Comparison of ENCODE assay signal across 8 mouse cellular contexts in the genomic region with DNA sequence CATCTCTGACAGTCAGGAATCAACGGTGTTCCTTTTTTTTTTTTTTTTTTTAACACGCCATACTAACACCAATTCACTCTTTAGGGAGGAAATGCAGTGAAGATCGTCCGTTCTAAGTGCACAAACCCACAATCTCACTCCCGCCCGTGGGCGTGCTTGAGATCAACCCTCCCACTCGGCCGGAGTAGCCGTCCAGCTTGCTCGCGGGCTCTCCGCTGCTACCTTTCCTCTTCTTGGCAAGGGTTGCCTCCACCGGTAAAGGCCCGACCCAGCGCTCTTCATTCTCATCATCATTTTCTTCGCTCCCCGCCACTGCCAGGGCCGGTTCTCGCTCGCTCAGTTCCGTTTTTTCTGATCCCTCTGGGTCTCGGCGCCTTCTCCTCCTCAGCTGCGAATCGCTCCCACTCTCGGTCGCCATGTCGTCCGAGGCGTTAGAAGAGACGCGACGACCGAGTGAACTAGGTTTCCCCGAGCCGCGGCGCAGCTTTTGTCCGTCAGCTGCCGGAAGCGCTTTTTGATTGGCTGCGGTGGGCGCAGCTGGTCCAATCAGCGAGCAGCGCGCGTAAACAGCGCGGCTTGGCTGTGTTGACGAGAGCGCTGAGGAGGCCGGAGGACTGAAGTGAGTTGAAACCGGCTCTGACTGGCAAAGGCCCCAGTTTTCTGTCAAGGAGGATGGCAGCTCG. TPM values are rescaled to one million over a fixed set of nuclear protein-coding genes. Genes with fewer than 3 reads are reported as not detected.
DNase-seq lines count a peak whose midpoint lies in the region; ATAC-seq and TF ChIP-seq lines count a peak whose summit lies in the region.

TSS of gene Cenpk (plus strand) at position 228 of the 683 bp plus-strand sequence.
TSS of gene Ppwd1 (minus strand) at position 460 of the 683 bp plus-strand sequence.

- DNase-seq in gastrocnemius, adult 8-10 months (ENCODE audit: low spot score in 2 of 2): peak; percentile 84 to 88
- peak; percentile 88 for DNase-seq in hindlimb bud, embryonic 11.5 days (ENCODE audit: extremely low spot score, low read depth, low spot score)
- peak; percentile 92 to 95 for DNase-seq in left cerebral cortex, adult 8-10 months (ENCODE audit: low spot score in 2 of 2)
- DNase-seq in right cerebral cortex, postnatal 10 days (ENCODE audit: low spot score in 2 of 2): peak; percentile 98 to 99
- peak; percentile 96 for DNase-seq in urinary bladder, postnatal 25 days (ENCODE audit: low spot score)

- ATAC-seq in activated CD4-positive, CD25-positive, alpha-beta regulatory T cell, adult 4 months: peak; percentile 98

- H3K27me3 ChIP-seq in megakaryocyte, embryonic 14.5 days (replicated peaks): no peaks in the 10 kb centered on the region

- peak; percentile 89 for TF ChIP-seq POLR2A in cortical plate, adult 2 months (IDR thresholded peaks at IDR 0.05; ENCODE audit: extremely low read depth, insufficient read depth, low read length)

- peak within 1 kb of the TSS; percentile 39; the same call in 1 of the 2 replicates for H3K27ac ChIP-seq in cortical plate, adult 2 months (ENCODE audit: insufficient read depth, low read length)

- H3K4me1 ChIP-seq in cortical plate, adult 2 months (ENCODE audit: control insufficient read depth, insufficient read depth, low read length): peaks cover 2% of the 10 kb centered on the region; the same call in 1 of the 2 replicates
- H3K4me1 ChIP-seq in megakaryocyte, embryonic 14.5 days: peaks cover 21% of the 10 kb centered on the region

- no peak for TF ChIP-seq CTCF in cortical plate, adult 2 months (IDR thresholded peaks at IDR 0.05; ENCODE audit: extremely low read depth, insufficient read depth, low read length)

- H3K9me3 ChIP-seq in megakaryocyte, embryonic 14.5 days: no peaks in the 10 kb centered on the region

- peaks cover 18% of the 10 kb centered on the region for H3K36me3 ChIP-seq in megakaryocyte, embryonic 14.5 days (replicated peaks; ENCODE audit: low read length)

- H3K4me3 ChIP-seq in cortical plate, adult 2 months (ENCODE audit: insufficient read depth, low read length): peak within 1 kb of the TSS; percentile 51
- peak within 1 kb of the TSS; percentile 93 for H3K4me3 ChIP-seq in megakaryocyte, embryonic 14.5 days (replicated peaks)

RNA-seq across cellular contexts. Expression of gene Cenpk, which starts in this region (rescaled TPM):
- polyA plus RNA-seq in activated CD4-positive, CD25-positive, alpha-beta regulatory T cell, adult 4 months (2017; shearing (Covaris generic)): 10 to 100 TPM; 10.5 to 12.5 TPM
- 1.2 and 1.6 TPM in 2 replicates for polyA plus RNA-seq in cortical plate, adult 2 months (2012; rRNA removed)
- under 1 TPM in 3 of 4 experiments, not detected in 1; 0.19 to 0.43 (median 0.34) TPM for total RNA-seq in gastrocnemius, adult 8-10 months (2022)
- 1 to 10 TPM in 2 of 4 experiments, under 1 TPM in 2; 0.81 to 2.5 (median 1.2) TPM for total RNA-seq in left cerebral cortex, adult 8-10 months (2022)
- polyA plus RNA-seq in megakaryocyte, embryonic 14.5 days (2012; ENCODE audit: insufficient read depth, low replicate concordance): not detected in 2 replicates

RNA-seq across cellular contexts. Expression of gene Ppwd1, which starts in this region (rescaled TPM):
- polyA plus RNA-seq in activated CD4-positive, CD25-positive, alpha-beta regulatory T cell, adult 4 months (2017; shearing (Covaris generic)): 10 to 100 TPM; 13.6 to 15.5 TPM
- 6.9 and 7.4 TPM in 2 replicates for polyA plus RNA-seq in cortical plate, adult 2 months (2012; rRNA removed)
- total RNA-seq in gastrocnemius, adult 8-10 months (2022): 1 to 10 TPM; 6.3 to 7.5 (median 7.0) TPM
- total RNA-seq in left cerebral cortex, adult 8-10 months (2022): 10 to 100 TPM; 10.8 to 11.6 (median 11.4) TPM
- 1.8 TPM in 1 of 2 replicates, not detected in the other for polyA plus RNA-seq in megakaryocyte, embryonic 14.5 days (2012; ENCODE audit: insufficient read depth, low replicate concordance)

Comparison
In these comparisons a context has a peak if more than half of its experiments do, and no peak if none do; other contexts are left out.
1. Peak in every context shown above with its lines: DNase-seq, ATAC-seq, H3K4me3 ChIP-seq and H3K27ac ChIP-seq.